Mouse (Mus musculus): ENCODE measurements around the gene Zfp622. TPM values are rescaled to one million over a fixed set of nuclear protein-coding genes. Genes with fewer than 3 reads are reported as not detected.

Gene Zfp622
- polyA plus RNA-seq, 1 experiment: 13.5 TPM

Other genes with a start within 250 kb of the Zfp622 start
- 10.2 and 13.1 TPM in 2 replicates for gene Retreg1, start 141.2 kb upstream of the Zfp622 start, polyA plus RNA-seq (2012; rRNA removed)

All from gonadal fat pad, adult 2 months (tissue).